Mouse (Mus musculus): Measurements from ENCODE around the gene Plcl1.

GRCm38 (mm10) chr1:55418968-55419367 is 13.2 kb downstream of the Plcl1 start:
- TF ChIP-seq POLR2A (IDR thresholded peaks at IDR 0.05; ENCODE audit: insufficient read depth, low read depth, low read length): no peak
- no peak for TF ChIP-seq CTCF (IDR thresholded peaks at IDR 0.05; ENCODE audit: insufficient read depth, low read depth, low read length)
